Mouse (Mus musculus) spleen, postnatal 10 days (tissue): Measurements from ENCODE around the gene Nup214.

Experiments used
- DNase-seq, 2 experiments: peaks; one replicate each; pipeline ENCODE4 v3.0.0; 2021 to 2022; ENCODE audit warnings: low spot score in 2 of 2

Gene Nup214

GRCm38 (mm10) chr2:31974141-31974808 lies at the start of gene Nup214:
Nup214 (plus strand) TSS chr2:31974436.
- DNase-seq: peak; percentile 98 to 99

DNA sequence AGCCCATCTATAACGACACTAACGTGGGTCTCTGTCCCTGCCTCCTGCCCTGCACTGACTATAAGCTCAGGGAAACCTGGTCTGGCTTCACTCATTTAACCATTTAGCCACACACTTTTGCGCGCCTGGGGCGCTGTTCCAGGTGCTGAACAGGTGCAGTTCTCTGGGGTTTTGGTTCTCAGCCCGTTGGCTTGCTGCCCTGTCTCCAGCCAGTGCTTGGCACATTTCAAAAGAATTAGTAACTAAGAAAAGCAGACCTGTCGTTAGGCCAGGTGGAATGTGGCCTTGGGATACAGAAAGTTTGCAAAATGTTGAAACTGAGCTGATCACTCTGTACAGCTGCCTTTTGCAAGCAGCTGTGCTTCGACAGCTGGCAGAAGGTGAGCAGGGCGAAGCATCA lies 49.4 kb upstream of the Nup214 start:
- no peak for DNase-seq

- DNase-seq: no peak
Observed at GRCm38 (mm10) chr2:31925936-31926335, 48.3 kb upstream of the Nup214 start.

- no peak for DNase-seq
Observed at GRCm38 (mm10) chr2:31929664-31930063, 44.6 kb upstream of the Nup214 start.

GRCm38 (mm10) chr2:31934551-31934950 lies 39.7 kb upstream of the Nup214 start:
- no peak for DNase-seq

GRCm38 (mm10) chr2:31935054-31935453 lies 39.2 kb upstream of the Nup214 start:
- DNase-seq: no peak

DNA sequence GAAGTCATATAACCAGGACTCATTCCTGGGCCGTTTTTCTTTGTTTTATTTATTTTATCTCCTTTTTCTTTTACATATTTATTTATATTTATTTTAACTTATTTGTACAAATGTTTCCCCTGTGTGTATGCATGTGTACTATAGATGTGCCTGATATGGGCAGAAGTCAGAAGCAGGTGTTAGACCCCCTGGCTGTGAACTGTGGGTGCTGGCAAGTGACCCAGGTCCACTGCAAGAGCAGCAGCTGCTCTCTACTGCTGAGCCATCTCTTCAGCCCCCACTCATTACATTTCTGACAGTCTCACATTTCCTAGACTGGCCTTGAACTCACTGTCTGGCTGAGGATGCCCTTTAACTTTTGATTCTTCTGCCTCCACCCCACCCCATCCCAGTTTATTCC lies 35.9 kb upstream of the Nup214 start:
- DNase-seq: no peak

GRCm38 (mm10) chr2:31943011-31943410 lies 31.2 kb upstream of the Nup214 start:
- DNase-seq: no peak

- DNase-seq: no peak
Observed at GRCm38 (mm10) chr2:31945580-31945979, 28.7 kb upstream of the Nup214 start.

DNA sequence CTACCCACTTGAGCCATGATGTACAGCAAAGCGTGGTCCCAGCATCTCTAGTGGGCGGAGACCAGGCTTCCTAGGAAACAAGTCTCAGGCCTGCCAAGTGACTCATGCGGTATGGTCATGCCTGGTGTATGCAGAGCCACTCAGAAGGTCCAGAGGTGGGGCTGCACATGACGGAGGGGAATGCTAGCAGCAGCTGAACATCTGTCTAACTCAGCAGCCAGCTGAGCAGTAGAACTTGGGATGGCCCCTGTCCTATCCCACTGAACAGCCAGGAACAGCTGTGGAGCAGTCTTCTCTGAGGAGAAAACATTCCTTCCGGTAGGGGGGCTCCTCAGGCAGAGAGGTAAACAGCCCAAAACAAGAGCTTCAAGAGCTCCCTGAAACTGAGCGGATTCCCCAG lies 25.8 kb upstream of the Nup214 start:
- no peak for DNase-seq

DNA sequence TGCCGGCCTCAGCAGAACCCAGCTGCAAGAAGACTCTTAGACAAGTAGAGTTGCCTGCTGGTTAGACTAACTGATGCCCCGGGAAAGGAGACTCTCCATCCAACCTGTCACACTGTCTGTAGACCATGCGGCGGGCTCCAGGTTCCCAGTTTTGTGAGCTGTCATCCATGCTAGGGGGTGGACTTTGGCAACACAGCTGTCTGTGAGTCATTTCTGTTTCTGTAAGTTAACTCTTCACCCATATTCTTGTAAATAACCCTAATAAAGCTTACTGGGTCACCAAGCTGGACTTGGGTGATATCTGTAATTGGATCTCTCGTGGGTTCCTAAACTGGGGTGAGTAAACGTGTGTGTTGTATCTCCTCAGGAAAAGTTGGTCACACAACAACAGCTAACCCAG lies 25.4 kb upstream of the Nup214 start:
- no peak for DNase-seq

DNA sequence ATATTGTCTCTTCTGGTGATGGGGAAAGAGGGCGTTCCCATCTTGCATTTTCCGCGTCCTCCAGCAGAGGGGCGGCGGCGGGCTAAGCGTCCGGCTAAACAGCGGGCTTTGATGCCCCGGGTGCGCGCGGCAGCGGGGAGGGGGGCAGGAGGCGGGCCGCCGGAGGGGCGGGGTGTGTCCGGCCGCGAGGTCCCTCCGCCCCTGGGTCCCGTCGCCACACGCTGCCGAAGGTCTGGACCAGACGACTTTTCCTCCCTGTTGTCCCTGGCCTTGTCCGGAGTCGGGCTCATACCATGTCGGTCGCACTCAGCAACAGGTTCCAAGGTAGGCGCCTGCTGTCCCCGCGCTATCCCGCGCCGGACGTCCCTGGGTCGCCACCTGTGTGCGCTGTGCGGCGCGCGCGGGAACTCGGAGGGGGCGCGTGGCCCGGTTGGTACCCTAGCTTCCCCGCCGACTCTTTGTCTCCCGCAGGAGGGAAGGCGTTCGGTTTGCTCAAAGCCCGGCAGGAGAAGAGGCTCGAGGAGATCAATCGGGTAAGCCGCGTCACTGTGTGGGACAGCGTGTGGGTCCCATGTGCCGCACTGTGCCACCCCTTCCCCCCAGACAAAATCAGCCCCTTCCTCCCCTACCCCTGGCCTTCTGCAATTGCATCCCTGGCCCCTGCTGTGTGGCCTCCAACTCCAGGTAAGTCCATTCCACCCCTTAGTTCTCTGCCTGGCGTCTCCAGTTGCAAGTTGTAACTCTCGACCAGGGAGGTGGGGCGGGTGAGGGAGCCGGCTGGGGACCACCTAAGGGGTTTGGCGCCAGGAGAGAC lies 24.0 kb upstream of the Nup214 start, which contains the start of gene Aif1l:
Aif1l (plus strand) TSS at position 82 of the 814 bp plus-strand sequence.
- DNase-seq: peak in 1 of 2 experiments; percentile 59

DNA sequence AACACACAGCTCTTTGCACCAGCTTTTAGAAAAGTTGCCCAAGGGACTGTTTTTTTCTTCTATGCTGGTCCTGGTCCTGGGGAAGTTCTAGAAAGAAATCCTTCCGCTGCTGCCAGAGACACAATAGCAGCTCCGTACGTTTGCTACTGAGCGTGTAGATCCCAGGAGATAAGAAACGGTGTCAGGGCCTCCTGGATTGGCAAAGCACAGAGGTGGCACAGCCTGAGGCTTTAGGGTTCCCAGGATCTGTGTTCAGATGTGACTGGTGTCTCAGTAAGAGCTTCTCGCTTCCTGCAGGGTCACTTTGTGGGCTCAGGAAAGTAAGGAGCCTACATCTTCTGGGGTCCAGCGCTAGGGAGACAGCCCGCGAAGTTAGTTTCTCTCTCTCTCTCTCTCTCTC lies 23.3 kb upstream of the Nup214 start:
- DNase-seq: no peak

DNA sequence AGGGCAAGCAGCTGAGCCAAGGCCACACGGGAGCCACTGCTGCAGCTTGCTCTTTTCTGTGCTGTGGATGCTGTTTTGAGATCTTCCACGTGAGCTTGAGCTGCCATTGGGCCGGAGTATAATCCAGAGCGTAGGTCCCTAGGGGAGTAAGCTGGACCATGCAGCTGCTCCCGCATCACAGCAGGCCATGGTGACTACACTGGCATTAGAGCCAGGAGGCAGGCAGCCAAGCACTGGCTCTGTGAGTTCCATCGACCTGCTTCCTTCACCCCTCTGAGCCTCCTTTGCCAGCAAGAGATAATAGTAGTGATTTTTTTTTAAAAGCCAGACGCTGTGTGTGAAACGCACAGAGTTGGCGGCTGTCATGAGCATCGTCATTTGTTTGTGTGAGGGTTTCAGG lies 22.0 kb upstream of the Nup214 start:
- DNase-seq: no peak

DNA sequence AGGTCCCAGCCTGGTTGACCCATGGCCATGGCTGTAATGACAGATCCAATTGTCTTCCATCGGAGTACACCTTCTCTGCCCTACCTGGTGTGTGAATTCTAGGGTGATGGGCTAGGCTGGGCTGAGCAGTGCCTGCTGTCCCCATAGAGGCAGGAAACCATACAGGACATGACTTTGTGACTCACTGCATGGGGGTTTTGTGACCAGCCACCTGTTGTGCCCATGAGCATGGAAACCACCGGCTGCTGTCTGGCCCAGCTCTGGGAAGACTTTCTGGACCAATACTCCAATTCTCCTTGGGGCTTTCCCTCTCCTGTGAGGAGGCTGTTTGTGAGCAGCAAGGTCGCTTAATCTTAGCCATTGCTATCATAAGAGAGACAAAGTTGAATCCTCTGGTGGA lies 21.5 kb upstream of the Nup214 start:
- DNase-seq: no peak

GRCm38 (mm10) chr2:31953687-31954086 lies 20.5 kb upstream of the Nup214 start:
- no peak for DNase-seq

GRCm38 (mm10) chr2:31954779-31955181 lies 19.5 kb upstream of the Nup214 start:
- DNase-seq: no peak

GRCm38 (mm10) chr2:31955686-31956085 lies 18.6 kb upstream of the Nup214 start:
- DNase-seq: no peak

GRCm38 (mm10) chr2:31957211-31957610 lies 17.0 kb upstream of the Nup214 start:
- no peak for DNase-seq

- DNase-seq: no peak
Observed at GRCm38 (mm10) chr2:31960986-31961385, 13.2 kb upstream of the Nup214 start.

DNA sequence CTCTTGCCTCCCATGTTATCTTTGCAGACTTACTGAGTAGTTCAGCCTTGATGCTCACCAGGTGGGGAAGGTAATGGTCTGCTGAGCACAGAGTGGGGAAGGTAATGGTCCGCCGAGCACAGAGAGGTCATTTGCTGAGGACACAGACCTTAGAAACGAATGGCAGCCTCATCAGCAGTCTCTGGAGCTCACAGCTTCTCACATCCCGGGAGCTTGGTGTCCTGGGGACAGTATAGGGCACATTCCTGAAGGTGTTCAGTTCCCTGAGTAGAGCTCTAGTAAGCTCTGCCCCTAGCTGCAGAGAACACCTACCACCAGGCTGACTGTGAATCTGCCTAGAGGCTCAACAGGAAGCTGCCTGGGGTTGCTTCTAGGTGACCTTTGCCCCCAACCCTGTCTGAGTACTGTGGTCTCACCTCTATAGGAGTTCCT lies 12.4 kb upstream of the Nup214 start:
- DNase-seq: no peak

DNA sequence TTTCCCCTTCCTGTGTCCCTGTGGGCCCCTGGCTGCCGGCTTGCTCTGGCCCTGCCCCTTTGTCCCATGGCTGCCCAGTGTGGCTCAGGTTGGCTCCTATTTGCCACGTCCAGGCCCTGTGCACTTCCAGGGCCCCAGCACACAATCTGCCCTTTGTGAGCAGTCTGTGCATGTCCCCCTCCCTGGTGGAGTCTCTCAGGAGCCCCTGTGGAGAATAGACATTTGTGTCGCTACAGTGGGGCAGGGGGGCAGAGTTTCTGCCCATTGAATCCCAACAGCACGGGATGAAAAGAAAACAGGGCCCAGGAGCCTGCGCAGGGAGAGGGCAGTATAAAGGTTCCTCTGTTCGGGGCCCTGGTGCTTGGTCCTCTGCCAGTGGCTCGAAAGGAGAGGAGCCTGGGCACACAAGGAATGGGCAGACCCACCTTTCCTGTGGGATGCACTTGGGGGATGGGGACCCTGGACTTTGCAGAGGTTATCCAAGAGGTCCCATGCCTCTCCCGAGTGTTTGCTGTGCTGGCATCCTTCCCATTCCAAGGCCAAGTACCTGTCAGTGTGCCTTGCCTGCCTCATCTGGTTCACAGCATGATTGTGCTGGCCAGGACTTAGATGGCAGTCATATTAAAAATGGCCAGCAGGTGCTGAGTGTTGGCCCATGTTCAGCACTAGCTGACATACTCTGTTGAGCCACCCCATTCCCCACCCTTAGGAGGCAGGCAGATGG lies 11.6 kb upstream of the Nup214 start:
- DNase-seq: no peak

DNA sequence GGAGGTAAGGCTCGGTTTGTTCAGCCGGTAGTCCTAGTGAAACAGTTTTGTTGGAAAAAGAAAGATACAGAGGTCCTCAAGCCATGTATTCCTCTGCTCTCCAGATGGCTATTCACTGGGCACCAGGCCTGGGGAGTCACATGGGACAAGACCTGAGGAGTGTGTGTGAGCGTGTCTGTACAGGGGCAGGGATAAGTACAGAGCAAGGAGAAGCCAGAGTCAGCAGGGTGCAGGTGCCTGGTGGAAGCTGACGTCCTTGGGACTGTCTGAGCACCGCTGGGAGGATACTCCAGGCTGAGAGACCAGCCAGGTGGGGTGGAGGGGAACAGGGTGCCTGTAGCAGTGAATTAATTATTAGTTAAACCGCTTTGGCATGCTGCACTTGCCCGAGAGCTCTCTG lies 10.7 kb upstream of the Nup214 start:
- no peak for DNase-seq
